Mouse (Mus musculus) ES-Bruce4 (cell line): ENCODE measurements around the gene Ttll5.

ENCODE experiments used
- CTCF ChIP-seq: IDR thresholded peaks from one replicate; pipeline ENCODE4 v1.8.1; 2011; ENCODE audit warnings: low read depth, low read length
- EP300 ChIP-seq: IDR thresholded peaks from 2 replicates; pipeline ENCODE4 v1.6.1; 2011; ENCODE audit warnings: low read depth, low read length; ENCODE audit not compliant: insufficient read depth
- POLR2A ChIP-seq: IDR thresholded peaks from one replicate; pipeline ENCODE4 v1.8.1; 2011; ENCODE audit warnings: low read length; ENCODE audit not compliant: insufficient read depth

GRCm38 (mm10) chr12:86007377-86007776 is 182.9 kb downstream of the Ttll5 start:
- TF ChIP-seq POLR2A = no peak
- TF ChIP-seq CTCF = no peak
- TF ChIP-seq EP300 = no peak
